Mouse (Mus musculus) cerebellum, adult 9-10 months (tissue): ENCODE measurements around the gene Olfr923.
"Not testable (repeated sequence)": the region's sequence is repeated elsewhere in the genome, so short reads cannot be mapped to it uniquely, and the experiment has no call there.

Experiments
- DNase-seq: peaks from one replicate; pipeline ENCODE4 v3.0.0; 2022

Olfr923 gene

DNA sequence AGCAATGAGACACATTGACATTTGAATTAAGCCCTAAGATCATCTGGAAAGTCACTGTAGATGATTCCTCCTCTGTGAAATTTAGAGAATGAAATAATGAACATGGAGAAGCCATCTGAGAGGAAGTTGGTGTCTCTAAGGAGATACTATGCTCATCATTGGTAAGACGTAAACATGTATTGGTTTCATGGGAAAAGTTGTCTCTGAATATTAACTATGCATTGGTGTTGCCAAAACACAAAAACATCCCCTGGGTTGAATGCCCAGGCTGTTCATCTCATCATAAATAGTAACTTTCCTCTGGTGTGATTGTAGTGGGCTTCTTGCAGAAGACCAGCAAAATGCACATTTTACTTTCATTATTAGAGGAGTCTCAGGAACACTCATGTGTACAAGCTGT lies at the start of gene Olfr923:
Gene Olfr923, plus strand, starts transcription at position 301 of the 400 bp plus-strand sequence.
- no peak for DNase-seq

DNA sequence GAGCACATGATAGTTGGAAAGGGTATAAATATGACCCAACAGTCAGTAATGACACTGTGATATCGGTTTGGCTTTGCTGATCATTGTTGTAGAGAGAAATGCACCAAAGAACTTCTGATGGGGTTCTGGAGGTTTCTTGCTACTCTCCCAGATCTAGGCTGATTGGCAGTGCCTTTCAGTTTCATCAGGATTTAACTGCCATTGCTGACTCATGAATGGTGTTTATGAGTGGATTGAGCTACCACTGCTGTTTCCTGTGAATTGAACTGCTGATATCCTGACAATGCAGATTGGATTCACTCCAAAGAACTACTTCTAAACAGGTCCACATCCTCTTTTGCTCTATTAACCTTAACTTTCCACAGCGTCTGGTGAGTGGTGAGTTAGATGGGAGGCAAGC lies 33.7 kb upstream of the Olfr923 start:
- DNase-seq: no peak

DNA sequence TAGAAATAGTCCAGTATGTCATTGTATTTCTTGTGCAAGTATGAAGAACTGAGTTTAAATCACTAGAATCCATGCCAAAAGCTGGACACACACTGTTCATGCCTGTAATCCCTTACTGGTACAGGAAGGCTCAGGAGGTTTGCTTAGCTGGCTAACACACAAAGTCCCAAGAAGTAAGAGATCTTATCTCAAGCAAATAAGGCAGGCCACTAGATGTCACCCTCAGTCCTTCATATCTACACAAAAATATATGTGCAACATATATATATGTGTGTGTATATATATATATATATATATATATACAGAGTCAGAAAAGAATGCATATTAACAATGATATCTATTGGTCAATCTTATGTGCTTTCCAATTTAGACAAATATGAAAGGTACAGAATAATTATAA lies 20.6 kb upstream of the Olfr923 start:
- DNase-seq: no peak

DNA sequence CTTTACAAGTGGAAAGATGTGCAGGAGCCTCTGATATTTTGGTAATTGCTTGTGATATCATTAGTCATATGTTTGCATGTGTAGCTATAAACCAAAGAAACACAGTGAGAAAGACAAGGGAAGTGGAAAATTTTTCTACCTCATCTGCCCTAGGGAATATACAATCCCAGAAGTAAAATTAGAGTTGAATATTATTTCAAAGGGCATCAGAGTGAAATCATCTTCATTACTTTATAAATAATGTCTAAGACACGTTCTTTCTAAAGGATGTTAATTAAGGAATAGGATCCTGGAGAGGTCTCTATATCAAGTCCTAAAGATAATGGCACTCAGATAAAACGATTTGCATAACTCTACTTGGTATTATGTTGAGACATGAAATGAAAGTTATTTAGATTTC lies 12.0 kb upstream of the Olfr923 start, which contains the start of gene Olfr922:
Gene Olfr922, plus strand, starts transcription at position 301 of the 400 bp plus-strand sequence.
- DNase-seq: no peak

DNA sequence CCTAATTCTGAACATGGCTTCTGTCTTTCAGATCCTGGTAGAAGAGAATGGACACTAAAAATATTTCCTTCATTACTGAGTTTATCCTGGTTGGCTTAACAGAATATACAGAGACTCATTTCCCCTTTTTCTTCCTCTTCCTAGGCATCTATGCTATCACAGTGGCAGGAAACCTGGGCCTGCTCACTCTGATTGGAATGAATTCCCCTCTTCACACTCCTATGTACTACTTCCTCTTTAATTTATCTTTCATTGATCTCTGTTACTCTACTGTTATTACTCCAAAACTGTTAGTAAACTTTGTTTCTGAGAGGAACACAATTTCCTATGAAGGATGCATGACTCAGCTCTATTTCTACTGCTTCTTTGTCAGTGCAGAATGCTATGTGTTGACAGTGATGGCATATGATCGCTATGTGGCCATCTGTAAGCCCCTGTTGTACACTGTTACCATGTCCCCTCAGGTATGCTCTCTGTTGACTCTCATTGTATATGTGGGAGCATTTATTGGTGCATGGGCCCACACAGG lies 10.8 kb upstream of the Olfr923 start:
- DNase-seq: no peak

DNA sequence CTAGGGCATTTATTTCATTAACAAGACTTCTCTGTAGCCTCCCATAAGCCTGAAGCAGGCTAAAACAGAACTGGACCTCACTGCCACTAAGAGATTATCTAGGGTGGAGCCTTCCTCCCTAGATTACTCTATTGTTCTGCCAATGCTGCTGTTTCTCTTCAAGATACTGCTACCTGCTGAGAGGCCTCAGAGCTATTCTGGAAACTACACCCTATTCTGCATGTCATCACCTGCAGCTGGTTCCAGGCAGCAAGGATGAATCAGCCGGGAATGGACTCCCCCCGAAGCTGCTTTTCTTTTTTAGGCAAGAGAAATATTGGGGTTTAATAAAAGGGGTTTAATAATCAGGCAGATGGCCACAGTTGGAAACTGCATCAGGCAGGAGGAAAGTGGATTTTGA lies 6.7 kb downstream of the Olfr923 start:
- DNase-seq: no peak

DNA sequence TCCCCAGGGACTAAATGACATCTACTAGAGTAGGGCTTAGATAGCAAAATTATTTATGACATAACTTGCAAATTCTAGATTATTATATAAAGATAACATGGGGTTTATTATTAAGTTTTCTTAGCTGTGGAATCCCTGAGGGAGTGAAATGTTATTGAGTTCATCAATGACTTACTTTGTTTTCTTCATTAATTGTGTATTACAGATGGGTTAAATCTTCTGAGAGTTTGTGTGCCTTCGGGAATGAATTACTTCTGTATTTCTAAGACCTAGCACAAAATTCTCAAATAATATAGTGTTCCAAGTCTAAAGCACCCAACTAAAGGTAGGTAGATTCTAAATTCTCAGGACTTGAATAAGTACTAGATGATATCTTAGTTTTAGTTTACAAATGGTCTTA lies 17.8 kb downstream of the Olfr923 start, which contains the start of gene Olfr924:
Gene Olfr924, plus strand, starts transcription at position 301 of the 400 bp plus-strand sequence.
- DNase-seq: no peak

DNA sequence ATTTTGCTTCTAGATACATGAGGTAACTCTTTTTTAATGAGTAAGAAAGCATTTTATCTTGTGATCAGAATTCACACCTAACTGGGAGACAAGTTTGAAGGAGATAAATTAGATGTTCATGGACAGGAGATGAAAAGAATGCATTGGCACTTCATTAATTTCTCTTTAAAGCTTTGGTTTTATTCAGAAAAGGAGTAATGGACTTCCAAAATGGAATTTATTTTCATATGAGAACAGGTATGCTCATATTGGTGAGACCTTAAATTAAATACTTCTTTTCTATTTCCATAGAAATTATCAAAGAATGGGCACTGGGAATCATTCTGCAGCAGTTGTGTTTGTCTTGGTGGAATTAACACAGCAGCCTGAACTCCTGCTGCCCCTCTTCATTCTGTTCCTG lies 28.4 kb downstream of the Olfr923 start, which contains the start of gene Olfr26:
Gene Olfr26, plus strand, starts transcription at position 301 of the 400 bp plus-strand sequence.
- no peak for DNase-seq

DNA sequence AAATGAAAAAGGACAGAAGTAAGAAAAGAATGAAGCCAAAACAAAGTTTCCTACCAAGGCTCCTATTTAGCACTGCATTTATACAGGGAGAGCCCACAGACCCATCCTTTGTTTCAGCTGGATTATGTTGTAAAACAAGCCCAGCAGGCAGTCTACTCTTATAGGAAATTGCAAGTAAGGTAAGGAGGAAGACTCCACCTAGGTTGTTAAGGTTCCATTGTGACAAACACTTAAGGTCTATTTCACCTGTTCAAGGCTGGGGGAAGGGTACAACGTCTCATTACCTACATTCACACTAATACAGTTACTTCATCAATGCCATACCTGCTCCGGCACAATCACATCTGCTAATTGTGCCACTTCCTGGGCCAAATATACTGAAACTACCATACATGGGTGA lies 48.5 kb downstream of the Olfr923 start:
- not testable (repeated sequence) for DNase-seq

DNA sequence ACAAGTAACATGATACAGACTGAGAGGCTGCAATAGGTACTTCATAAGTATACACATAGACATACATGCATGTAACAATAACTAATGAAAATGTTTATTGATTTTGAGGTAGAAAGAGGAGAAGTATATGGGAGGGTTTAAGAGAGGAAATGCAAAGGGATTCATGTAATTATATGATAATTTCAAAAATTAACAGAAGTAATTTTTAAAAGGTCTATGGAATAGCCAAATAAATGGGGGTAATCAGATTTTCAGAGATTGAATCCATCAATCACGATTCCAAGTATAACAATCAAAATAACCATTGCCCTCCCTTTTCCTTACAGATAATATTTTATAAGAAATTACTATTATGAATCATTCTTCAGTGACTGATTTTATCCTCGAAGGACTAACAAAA lies 50.5 kb downstream of the Olfr923 start, which contains the start of gene Olfr926:
Gene Olfr926, plus strand, starts transcription at position 301 of the 400 bp plus-strand sequence.
- DNase-seq: no peak
